ENCODE assay signal across 7 mouse cellular contexts in genomic region chr4:105158651-105159530, GRCm38 (mm10). TPM values are rescaled to one million over a fixed set of nuclear protein-coding genes. Genes with fewer than 3 reads are reported as not detected.
DNase-seq lines count a peak whose midpoint lies in the region; ATAC-seq and TF ChIP-seq lines count a peak whose summit lies in the region.

No protein-coding gene starts in this region.

- in situ Hi-C loops in CH12.LX (cut with MboI; ENCODE audit: low pct_ligation_motif_present, low pct_unique_long_range_greater_than_20kb, low sequenced_read_pairs) = loop anchor here (5.0 kb wide), 1 partner anchor 153 kb away; no protein-coding TSS in a partner anchor

- ATAC-seq in intestine, embryonic 16.5 days = no peak
- ATAC-seq in midbrain, embryonic 11.5 days (ENCODE audit: low FRiP score) = no peak

- H3K9ac ChIP-seq in CH12.LX (ENCODE audit: insufficient read depth, low read depth) = no peak overlapping the region
- peak overlapping the region; percentile 92 for H3K9ac ChIP-seq in intestine, embryonic 16.5 days (ENCODE audit: low read depth, low read length)
- H3K9ac ChIP-seq in midbrain, embryonic 11.5 days (ENCODE audit: low read length) = peak overlapping the region; percentile 93

- DNase-seq in CH12.LX (ENCODE audit: extremely low read depth) = no peak
- peak; percentile 80 for DNase-seq in NIH3T3 (ENCODE audit: low read depth)
- peak; percentile 47 for DNase-seq in gastrocnemius, postnatal 14 days
- peak; percentile 94 for DNase-seq in midbrain, embryonic 11.5 days (ENCODE audit: low spot score, missing footprints)
- DNase-seq in ovary, adult 18-20 months (ENCODE audit: low spot score) = no peak
- no peak for DNase-seq in left cerebral cortex, postnatal 4 days

- no peaks in the 10 kb centered on the region for H3K79me2 ChIP-seq in CH12.LX (replicated peaks; ENCODE audit: control insufficient read depth, extremely low read depth, insufficient read depth, poor library complexity, severe bottlenecking)

- H3K4me3 ChIP-seq in CH12.LX (replicated peaks in 1 of 3; ENCODE audit: low read depth in 2 of 3, low read length in 2 of 3, poor library complexity in 1 of 3) = peak overlapping the region in 1 of 3 experiments; percentile 78
- H3K4me3 ChIP-seq in intestine, embryonic 16.5 days (ENCODE audit: low read length) = peak overlapping the region; percentile 97
- peak overlapping the region; percentile 94 for H3K4me3 ChIP-seq in midbrain, embryonic 11.5 days (ENCODE audit: low read depth, low read length)

- no peak for TF ChIP-seq POLR2A in CH12.LX (IDR thresholded peaks at IDR 0.05; ENCODE audit: low read depth, low read length)

- intact Hi-C loops in gastrocnemius, postnatal 14 days (cut with DNase I; ENCODE audit: low total_unique reads) = loop anchor here (5.0 to 10.0 kb wide), 2 partner anchors 68 to 756 kb away; no protein-coding TSS in a partner anchor
- intact Hi-C loops in left cerebral cortex, postnatal 4 days (cut with DNase I) = loop anchor here (5.0 to 10.0 kb wide), 3 partner anchors 758 to 1216 kb away; no protein-coding TSS in a partner anchor

- TF ChIP-seq CTCF in CH12.LX (conservative IDR thresholded peaks at IDR 0.05 in 1 of 2, IDR thresholded peaks at IDR 0.05 in 1 of 2; ENCODE audit: low read depth in 2 of 2, low read length in 2 of 2) = peak in 1 of 2 experiments; percentile 12; a peak in 1 of 4 replicates

- H3K27ac ChIP-seq in CH12.LX (ENCODE audit: insufficient read depth, low read depth) = no peak overlapping the region
- peak overlapping the region; percentile 97 for H3K27ac ChIP-seq in intestine, embryonic 16.5 days (ENCODE audit: low read length)
- peak overlapping the region; percentile 90; the same call in 1 of the 2 replicates for H3K27ac ChIP-seq in midbrain, embryonic 11.5 days (ENCODE audit: low read depth, low read length)

- H3K27me3 ChIP-seq in CH12.LX (replicated peaks) = no peaks in the 10 kb centered on the region
- H3K27me3 ChIP-seq in intestine, embryonic 16.5 days (replicated peaks; ENCODE audit: control insufficient read depth, insufficient read depth, low read length) = no peaks in the 10 kb centered on the region
- H3K27me3 ChIP-seq in midbrain, embryonic 11.5 days (ENCODE audit: control insufficient read depth, insufficient read depth, low read length) = no peaks in the 10 kb centered on the region

- H3K9me3 ChIP-seq in CH12.LX (replicated peaks; ENCODE audit: low read length) = no peaks in the 10 kb centered on the region
- H3K9me3 ChIP-seq in intestine, embryonic 16.5 days (ENCODE audit: control insufficient read depth, low read length) = no peaks in the 10 kb centered on the region
- H3K9me3 ChIP-seq in midbrain, embryonic 11.5 days (ENCODE audit: control insufficient read depth, low read length) = no peaks in the 10 kb centered on the region

- WGBS in intestine, embryonic 16.5 days = 8% methylated on average over 18 of the region's 18 CpGs
- under 1% methylated on average over 18 of the region's 18 CpGs for WGBS in midbrain, embryonic 11.5 days

- H3K36me3 ChIP-seq in CH12.LX (replicated peaks in 1 of 2; ENCODE audit: control insufficient read depth in 1 of 2, insufficient read depth in 1 of 2, low read length in 1 of 2) = no peaks in the 10 kb centered on the region
- H3K36me3 ChIP-seq in intestine, embryonic 16.5 days (ENCODE audit: control insufficient read depth, insufficient read depth, low read length) = no peaks in the 10 kb centered on the region
- peaks cover 5% of the 10 kb centered on the region; the same call in 1 of the 2 replicates for H3K36me3 ChIP-seq in midbrain, embryonic 11.5 days (ENCODE audit: control insufficient read depth, insufficient read depth, low read length)

- H3K4me1 ChIP-seq in CH12.LX (ENCODE audit: control insufficient read depth in 1 of 2, insufficient read depth in 2 of 2) = peaks cover 0 to 28% of the 10 kb centered on the region in 2 experiments; a peak in 3 of 4 replicates
- peaks cover 9% of the 10 kb centered on the region for H3K4me1 ChIP-seq in intestine, embryonic 16.5 days (ENCODE audit: control insufficient read depth, insufficient read depth, low read length)
- H3K4me1 ChIP-seq in midbrain, embryonic 11.5 days (ENCODE audit: control insufficient read depth, insufficient read depth, low read length) = peaks cover 11% of the 10 kb centered on the region

- dilution Hi-C loops in CH12.LX (cut with MboI; ENCODE audit: extremely low pct_ligation_motif_present, extremely low pct_unique_long_range_greater_than_20kb, low sequenced_read_pairs) = no loop called here

- TF ChIP-seq RAD21 in CH12.LX (IDR thresholded peaks at IDR 0.05; ENCODE audit: low read depth, low read length) = no peak

- no peak for TF ChIP-seq EP300 in CH12.LX (IDR thresholded peaks at IDR 0.05; ENCODE audit: low read length)

- H3K4me2 ChIP-seq in CH12.LX (ENCODE audit: insufficient read depth, low read depth, poor library complexity, severe bottlenecking) = peak overlapping the region; percentile 99; the same call in 1 of the 2 replicates
- peak overlapping the region; percentile 74 for H3K4me2 ChIP-seq in intestine, embryonic 16.5 days (ENCODE audit: low read depth, low read length)
- H3K4me2 ChIP-seq in midbrain, embryonic 11.5 days = peak overlapping the region; percentile 51

TF ChIP-seq in CH12.LX, 34 proteins besides CTCF, POLR2A, EP300 and RAD21:
- TF ChIP-seq MAFK (IDR thresholded peaks at IDR 0.05; ENCODE audit: insufficient replicate concordance, low read length) (no peak), UBTF (IDR thresholded peaks at IDR 0.05; ENCODE audit: low read depth, low read length) (no peak), ZMIZ1 (IDR thresholded peaks at IDR 0.05; ENCODE audit: low read depth, low read length) (no peak)

RNA-seq across cellular contexts. Expression of gene Plpp3, which starts 1.7 kb away (rescaled TPM):
- total RNA-seq in CH12.LX (2012; rRNA removed) = 0.17 and 0.34 TPM in 2 replicates
- 1.2 and 1.3 TPM in 2 replicates for total RNA-seq in CH12.LX (2014; rRNA removed)
- 1.0 and 1.6 TPM in 2 replicates for polyA plus RNA-seq in CH12.LX (2012; ENCODE audit: insufficient read length, low read depth)
- 10 to 100 TPM; 62.1 to 63.0 TPM for total RNA-seq in gastrocnemius, postnatal 14 days (2021)
- polyA plus RNA-seq in intestine, embryonic 16.5 days (2015; fragmentation: Nextera tagmentation; extraction: Ambion mirVana) = 46.0 and 48.4 TPM in 2 replicates
- polyA plus RNA-seq in midbrain, embryonic 11.5 days (2014; fragmentation: Nextera tagmentation; extraction: Ambion mirVana) = 46.3 and 47.0 TPM in 2 replicates
- total RNA-seq in left cerebral cortex, postnatal 4 days (2021) = 10 to 100 TPM; 65.1 to 71.3 TPM

RNA-seq across cellular contexts. Expression of gene Prkaa2, which starts 49.2 kb away (rescaled TPM):
- 0.34 and 0.68 TPM in 2 replicates for total RNA-seq in CH12.LX (2012; rRNA removed)
- 0.23 TPM in 2 replicates for total RNA-seq in CH12.LX (2014; rRNA removed)
- 0.20 and 0.29 TPM in 2 replicates for polyA plus RNA-seq in CH12.LX (2012; ENCODE audit: insufficient read length, low read depth)
- total RNA-seq in gastrocnemius, postnatal 14 days (2021) = 10 to 100 TPM; 88.8 to 96.3 TPM
- polyA plus RNA-seq in intestine, embryonic 16.5 days (2015; fragmentation: Nextera tagmentation; extraction: Ambion mirVana) = 6.3 and 7.2 TPM in 2 replicates
- 3.7 and 4.4 TPM in 2 replicates for polyA plus RNA-seq in midbrain, embryonic 11.5 days (2014; fragmentation: Nextera tagmentation; extraction: Ambion mirVana)
- 10 to 100 TPM; 35.5 to 40.7 TPM for total RNA-seq in left cerebral cortex, postnatal 4 days (2021)

Comparison
In these comparisons a context has a peak if more than half of its experiments do, and no peak if none do; other contexts are left out.
1. DNase-seq: peak in NIH3T3 (single experiment), gastrocnemius, postnatal 14 days (single experiment) and midbrain, embryonic 11.5 days (single experiment); none in CH12.LX (single experiment), ovary, adult 18-20 months (single experiment) and left cerebral cortex, postnatal 4 days (single experiment).
2. RNA of gene Plpp3, which starts 1.7 kb away (total RNA-seq): 65.1 to 71.3 TPM in left cerebral cortex, postnatal 4 days and 62.1 to 63.0 TPM in gastrocnemius, postnatal 14 days; 0.17 to 1.3 TPM in CH12.LX; every median in the first group is over 10 times any median in the second.
3. RNA of gene Prkaa2, which starts 49.2 kb away (total RNA-seq): 88.8 to 96.3 TPM in gastrocnemius, postnatal 14 days and 35.5 to 40.7 TPM in left cerebral cortex, postnatal 4 days; 0.23 to 0.68 TPM in CH12.LX; every median in the first group is over 10 times any median in the second.
4. Peak in every context shown above with its lines, with median percentiles within 50 percentile points of each other: H3K4me2 ChIP-seq.